Mouse (Mus musculus): ENCODE data around the gene Atpaf1.

Gene Atpaf1

GRCm38 (mm10) chr4:115784769-115785510, at the start of gene Atpaf1:
Atpaf1 (plus strand) TSS chr4:115784812.
- peak; percentile 64 for DNase-seq (ENCODE audit: low spot score)

GRCm38 (mm10) chr4:115734867-115735266, 49.7 kb upstream of the Atpaf1 start:
- DNase-seq (ENCODE audit: low spot score), result no peak

- peak; percentile 97 for DNase-seq (ENCODE audit: low spot score)
Observed at GRCm38 (mm10) chr4:115737551-115738041, 47.0 kb upstream of the Atpaf1 start, which contains the start of gene Efcab14. Efcab14 (plus strand) TSS chr4:115737744.

GRCm38 (mm10) chr4:115738481-115738985, 46.1 kb upstream of the Atpaf1 start:
- no peak for DNase-seq (ENCODE audit: low spot score)

GRCm38 (mm10) chr4:115742658-115743057, 42.0 kb upstream of the Atpaf1 start:
- no peak for DNase-seq (ENCODE audit: low spot score)

- no peak for DNase-seq (ENCODE audit: low spot score)
Observed at GRCm38 (mm10) chr4:115743096-115743495, 41.5 kb upstream of the Atpaf1 start.

GRCm38 (mm10) chr4:115748181-115748580, 36.4 kb upstream of the Atpaf1 start:
- no peak for DNase-seq (ENCODE audit: low spot score)

- DNase-seq (ENCODE audit: low spot score), result no peak
Observed at GRCm38 (mm10) chr4:115749336-115749735, 35.3 kb upstream of the Atpaf1 start.

- DNase-seq (ENCODE audit: low spot score), result no peak
Observed at GRCm38 (mm10) chr4:115754101-115754500, 30.5 kb upstream of the Atpaf1 start.

- no peak for DNase-seq (ENCODE audit: low spot score)
Observed at GRCm38 (mm10) chr4:115754851-115755250, 29.8 kb upstream of the Atpaf1 start.

- no peak for DNase-seq (ENCODE audit: low spot score)
Observed at GRCm38 (mm10) chr4:115761206-115761605, 23.4 kb upstream of the Atpaf1 start.

- no peak for DNase-seq (ENCODE audit: low spot score)
Observed at GRCm38 (mm10) chr4:115764581-115764980, 20.0 kb upstream of the Atpaf1 start.

- DNase-seq (ENCODE audit: low spot score), result no peak
Observed at GRCm38 (mm10) chr4:115767647-115768467, 16.8 kb upstream of the Atpaf1 start.

GRCm38 (mm10) chr4:115775056-115775455, 9.6 kb upstream of the Atpaf1 start:
- no peak for DNase-seq (ENCODE audit: low spot score)

GRCm38 (mm10) chr4:115777627-115778026, 7.0 kb upstream of the Atpaf1 start:
- DNase-seq (ENCODE audit: low spot score), result no peak

- DNase-seq (ENCODE audit: low spot score), result no peak
Observed at GRCm38 (mm10) chr4:115780269-115780668, 4.3 kb upstream of the Atpaf1 start.

GRCm38 (mm10) chr4:115780918-115781317, 3.7 kb upstream of the Atpaf1 start, which contains the start of gene Tex38:
Tex38 (minus strand) TSS chr4:115781018.
- DNase-seq (ENCODE audit: low spot score), result no peak

- DNase-seq (ENCODE audit: low spot score), result no peak
Observed at GRCm38 (mm10) chr4:115782026-115782805, 2.4 kb upstream of the Atpaf1 start.

GRCm38 (mm10) chr4:115785511-115786034, 961 bp downstream of the Atpaf1 start:
- no peak for DNase-seq (ENCODE audit: low spot score)

- DNase-seq (ENCODE audit: low spot score), result no peak
Observed at GRCm38 (mm10) chr4:115790864-115791263, 6.3 kb downstream of the Atpaf1 start.

GRCm38 (mm10) chr4:115795360-115795759, 10.7 kb downstream of the Atpaf1 start:
- no peak for DNase-seq (ENCODE audit: low spot score)

- no peak for DNase-seq (ENCODE audit: low spot score)
Observed at GRCm38 (mm10) chr4:115799981-115800380, 15.4 kb downstream of the Atpaf1 start.

Measured in urinary bladder, postnatal 25 days (tissue).